Mouse (Mus musculus) erythroblast, adult 5-6 weeks (primary cell): Measurements from ENCODE around the gene Podxl. TPM values are rescaled to one million over a fixed set of nuclear protein-coding genes. Genes with fewer than 3 reads are reported as not detected.

Experiments used
- ATAC-seq: replicated peaks from 2 replicates; pipeline ENCODE4 v1.8.0; 2016; ENCODE audit warnings: moderate number of reproducible peaks, mild to moderate bottlenecking, moderate TSS enrichment, inconsistent platforms; ENCODE audit not compliant: poor library complexity, low FRiP score, severe bottlenecking
- total RNA-seq, 2 experiments: library from RNA; stranded (forward) in 1 of 2; stranded (reverse) in 1 of 2; fragments of 150-400 nt in 1 of 2; fragments of 200-764, 138-1000 nt in 1 of 2; gene quantifications; 2 replicates each; pipeline versions ENCODE4 v1.2.3 to v1.2.4; 2015 to 2017; ENCODE audit warnings: low replicate concordance in 2 of 2

The Podxl gene
- total RNA-seq, 2 experiments from 2014 or later = not detected

GRCm38 (mm10) chr6:31480008-31480407 is 83.8 kb downstream of the Podxl start:
- ATAC-seq = no peak

- no peak for ATAC-seq
Observed at GRCm38 (mm10) chr6:31478221-31478620, 85.6 kb downstream of the Podxl start.

Other genes with a start within 250 kb of the Podxl start
- gene Mkln1, start 165.2 kb downstream of the Podxl start, total RNA-seq (2015; ENCODE audit: low replicate concordance) = 91.3 and 91.8 TPM in 2 replicates
- gene Mkln1, start 165.2 kb downstream of the Podxl start, total RNA-seq (2017; ENCODE audit: low replicate concordance) = 126 and 137 TPM in 2 replicates